Mouse (Mus musculus) midbrain, embryonic 14.5 days (tissue): ENCODE data around the gene Ncor2. TPM values are rescaled to one million over a fixed set of nuclear protein-coding genes. Genes with fewer than 3 reads are reported as not detected.

Source experiments
- ATAC-seq: fragments of 200-750 bp; cut with Nextera tagmentation; 2 replicates; pipeline ENCODE4 v1.8.0; 2017; ENCODE audit warnings: moderate number of reproducible peaks, moderate library complexity; ENCODE audit not compliant: low FRiP score, low TSS enrichment
- DNase-seq: peaks from one replicate; pipeline ENCODE4 v3.0.0-alpha.2; 2015
- H3K27ac ChIP-seq: fragments of 300-500 bp; sonication (generic); replicated peaks from 2 replicates; pipeline ENCODE4 v1.5.1; 2014; ENCODE audit warnings: mild to moderate bottlenecking, low read depth, low read length, moderate library complexity
- H3K27me3 ChIP-seq: fragments of 300-500 bp; sonication (generic); 2 replicates; pipeline ENCODE4 v1.6.1; 2014; ENCODE audit warnings: low read length, control low read depth, mixed read lengths; ENCODE audit not compliant: control insufficient read depth, insufficient read depth
- H3K36me3 ChIP-seq: fragments of 300-500 bp; sonication (generic); 2 replicates; pipeline ENCODE4 v1.6.1; 2014; ENCODE audit warnings: low read length, control low read depth; ENCODE audit not compliant: control insufficient read depth, insufficient read depth
- H3K4me1 ChIP-seq: fragments of 300-500 bp; sonication (generic); 2 replicates; pipeline ENCODE4 v1.6.1; 2014; ENCODE audit warnings: mild to moderate bottlenecking, antibody characterized with exemption, low read length, control low read depth; ENCODE audit not compliant: control insufficient read depth, insufficient read depth
- H3K4me2 ChIP-seq: fragments of 300-500 bp; sonication (generic); 2 replicates; pipeline ENCODE4 v1.6.1; 2014; ENCODE audit warnings: mild to moderate bottlenecking, low read length, moderate library complexity
- H3K4me3 ChIP-seq: fragments of 300-500 bp; sonication (generic); replicated peaks from 2 replicates; pipeline ENCODE4 v1.5.1; 2014; ENCODE audit warnings: low read depth, low read length
- H3K9ac ChIP-seq: fragments of 300-500 bp; sonication (generic); replicated peaks from 2 replicates; pipeline ENCODE4 v1.6.1; 2014; ENCODE audit warnings: mild to moderate bottlenecking, low read length, moderate library complexity
- H3K9me3 ChIP-seq: fragments of 300-500 bp; sonication (generic); 2 replicates; pipeline ENCODE4 v1.6.1; 2016; ENCODE audit warnings: low read length, control low read depth, mixed read lengths; ENCODE audit not compliant: control insufficient read depth
- WGBS: fragments of 180-500 bp; shearing (Covaris S2); extraction: QIAGEN DNeasy Blood & Tissue Kit; methylation state at CpG from one replicate; pipeline ENCODE4 v1.1.7; 2014; 5-methylcytosine and 5-hydroxymethylcytosine counted together
- polyA plus RNA-seq: library from polyadenylated mRNA; unstranded; fragments of >200 nt; fragmentation: Nextera tagmentation; extraction: Ambion mirVana; gene quantifications from 2 replicates; pipeline ENCODE4 v1.2.1, GENCODE M21; 2014

Gene Ncor2
- polyA plus RNA-seq, 1 experiment from 2014 or later = 23.7 TPM

DNA sequence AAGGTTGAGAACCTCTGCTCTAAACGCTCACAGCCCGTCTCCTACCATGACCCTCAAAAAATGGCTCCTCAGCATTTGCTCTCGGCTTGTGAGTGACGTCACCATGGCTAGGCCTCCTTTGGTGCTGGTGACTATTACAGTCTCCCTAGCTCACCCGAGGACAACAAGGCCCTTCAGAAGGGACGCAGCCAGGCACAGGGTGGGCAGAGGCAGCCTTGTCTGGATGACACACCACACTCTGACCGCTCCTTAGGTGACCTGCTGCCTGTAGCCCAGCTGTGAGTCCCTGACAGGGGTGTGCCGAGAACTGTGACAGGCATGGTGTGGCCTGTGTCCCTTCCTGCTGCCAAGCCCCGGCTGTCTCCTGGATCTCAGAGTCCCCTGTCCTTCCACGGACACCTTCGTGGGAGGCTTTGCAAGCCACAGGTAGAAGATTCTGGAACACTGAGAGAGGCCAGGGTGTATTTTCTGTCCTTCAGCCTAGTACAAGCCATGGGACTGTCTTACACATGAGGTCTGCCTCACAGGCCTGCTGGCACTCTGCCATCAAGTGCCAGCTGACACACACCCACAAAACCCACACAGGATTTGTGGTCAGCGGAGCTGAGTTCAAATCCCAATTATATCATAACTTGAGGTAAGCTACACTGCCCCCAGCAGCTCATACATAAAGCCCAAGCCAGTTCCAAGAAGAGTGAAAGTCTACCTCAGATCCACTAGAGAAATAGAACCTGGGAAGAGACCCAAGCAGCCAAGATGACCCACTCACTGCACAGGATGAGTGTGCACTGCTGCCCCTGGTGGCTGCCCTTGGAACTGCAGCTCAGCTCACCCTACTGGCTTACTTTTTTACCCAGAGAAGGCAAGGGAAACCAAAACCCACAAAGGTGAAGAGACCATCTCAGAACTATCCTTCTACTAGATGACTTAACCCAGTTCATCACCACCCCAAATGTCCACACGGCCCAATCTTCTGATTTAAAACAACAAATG lies 112.2 kb downstream of the Ncor2 start:
- Histone ChIP-seq H3K4me2 (no peak overlapping the region), H3K36me3 (peaks cover 46% of the 10 kb centered on the region), H3K27ac (no peak overlapping the region), H3K27me3 (no peaks in the 10 kb centered on the region), H3K9me3 (no peaks in the 10 kb centered on the region), H3K4me3 (no peak overlapping the region), H3K4me1 (peaks cover 10% of the 10 kb centered on the region; the same call in 1 of the 2 replicates), H3K9ac (no peak overlapping the region)
- DNase-seq (peak; percentile 74), ATAC-seq (0 out of 2 replicates have a peak, but pooled peaks have one; percentile 7)
- 94% methylated on average over 13 of the region's 13 CpGs for WGBS

DNA sequence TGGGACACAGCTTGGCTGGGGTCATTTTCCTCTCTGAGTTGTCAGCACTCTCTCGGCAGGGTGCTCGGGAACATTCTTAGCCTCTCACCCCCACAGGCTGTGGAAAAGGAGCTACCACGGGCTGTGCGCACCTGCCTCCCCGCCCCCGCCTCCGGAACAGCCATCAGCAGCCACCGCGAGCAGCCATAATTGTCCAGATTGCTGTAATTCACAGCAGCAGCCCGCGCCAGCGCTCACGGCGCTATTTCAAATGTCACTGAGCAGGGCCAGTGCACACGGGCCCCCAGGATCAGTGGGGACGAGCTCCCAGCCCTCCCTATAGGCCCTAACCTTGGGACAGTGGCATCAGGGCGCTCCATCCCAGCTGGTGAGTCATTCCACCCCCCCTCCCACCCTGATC lies 116.0 kb downstream of the Ncor2 start:
- H3K36me3 ChIP-seq = peaks cover 38% of the 10 kb centered on the region
- no peaks in the 10 kb centered on the region for H3K9me3 ChIP-seq
- peak overlapping the region; percentile 64 for H3K27ac ChIP-seq
- DNase-seq (peak; percentile 53), ATAC-seq (no peak)
- H3K4me3 ChIP-seq = no peak overlapping the region
- 0 out of 2 replicates have a peak overlapping the region, but pooled peaks have one; percentile 9 for H3K9ac ChIP-seq
- H3K27me3 ChIP-seq = no peaks in the 10 kb centered on the region
- H3K4me2 ChIP-seq = no peak overlapping the region
- WGBS = 58% methylated on average over 17 of the region's 17 CpGs
- peaks cover 22% of the 10 kb centered on the region for H3K4me1 ChIP-seq

DNA sequence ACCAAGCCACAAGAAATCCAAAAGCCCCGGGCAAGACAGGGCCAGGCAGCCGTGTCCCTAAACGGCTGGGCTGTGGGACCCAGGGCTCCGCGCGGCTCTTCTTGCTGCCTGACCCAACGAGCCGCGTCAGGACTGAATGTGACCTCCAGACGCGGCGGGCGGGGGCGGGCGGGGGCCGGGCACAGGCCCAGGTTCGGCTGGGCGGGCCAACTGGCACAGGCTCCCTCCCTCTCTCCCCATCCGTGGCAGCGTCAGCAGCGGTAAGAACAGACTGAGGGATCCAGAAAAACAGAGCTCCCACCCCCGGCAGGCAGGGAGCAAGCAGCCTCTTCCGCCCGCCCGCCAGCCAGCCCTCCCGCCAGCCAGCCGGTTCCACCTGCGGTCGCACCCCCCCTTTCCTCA lies 120.8 kb downstream of the Ncor2 start:
- Histone ChIP-seq H3K9me3 (no peaks in the 10 kb centered on the region), H3K27ac (peak overlapping the region; percentile 76), H3K4me3 (peak overlapping the region; percentile 28), H3K4me1 (peaks cover 44% of the 10 kb centered on the region), H3K27me3 (no peaks in the 10 kb centered on the region), H3K9ac (peak overlapping the region; percentile 48), H3K4me2 (peak overlapping the region; percentile 64), H3K36me3 (0 out of 2 replicates have a peak, but pooled peaks cover 5% of the 10 kb centered on the region)
- DNase-seq (peak; percentile 70), ATAC-seq (peak; percentile 25; the same call in 1 of the 2 replicates)
- 2% methylated on average over 29 of the region's 29 CpGs for WGBS

DNA sequence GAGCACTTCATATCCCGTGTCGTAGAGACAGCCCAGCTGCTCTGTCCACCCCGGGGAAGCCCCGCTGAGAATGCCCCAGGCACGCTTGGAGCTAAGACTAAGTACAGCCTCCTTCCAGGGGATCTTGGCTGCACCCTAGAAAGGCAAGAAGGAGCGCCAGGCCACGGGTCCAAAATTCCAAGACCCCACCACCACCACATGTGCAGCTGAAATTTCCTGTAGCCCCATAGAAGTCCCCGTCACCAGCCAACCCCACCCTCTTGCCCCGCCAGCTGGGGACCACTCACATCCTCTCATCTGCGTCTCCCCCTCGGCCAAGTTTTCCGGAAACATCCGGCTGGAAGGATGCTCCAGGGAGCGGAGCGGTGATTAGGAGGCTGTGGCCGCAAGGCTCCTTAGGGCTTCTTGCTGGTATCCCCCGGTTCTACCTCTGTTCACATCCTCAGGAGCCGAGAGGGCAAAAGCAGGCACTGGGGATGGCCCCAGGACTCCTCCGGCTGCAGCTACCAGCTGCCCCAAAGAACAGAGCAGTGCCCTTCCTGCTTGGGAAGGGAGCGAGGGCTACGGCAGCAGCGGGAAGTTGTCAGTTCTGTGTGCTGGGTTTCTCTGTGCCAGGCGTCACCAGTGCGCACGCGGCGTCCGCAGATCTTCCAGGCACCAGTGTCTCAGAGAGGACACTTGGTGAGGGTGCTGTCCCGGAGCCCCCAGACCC lies 121.3 kb downstream of the Ncor2 start:
- Histone ChIP-seq H3K4me1 (peaks cover 41% of the 10 kb centered on the region), H3K27me3 (no peaks in the 10 kb centered on the region), H3K9ac (peak overlapping the region; percentile 48), H3K36me3 (0 out of 2 replicates have a peak, but pooled peaks cover 5% of the 10 kb centered on the region), H3K27ac (peak overlapping the region; percentile 76), H3K4me3 (peak overlapping the region; percentile 28), H3K4me2 (peak overlapping the region; percentile 64), H3K9me3 (no peaks in the 10 kb centered on the region)
- no peak; the same call in 1 of the 2 replicates for ATAC-seq
- WGBS = 9% methylated on average over 29 of the region's 29 CpGs
- peak; percentile 68 for DNase-seq

DNA sequence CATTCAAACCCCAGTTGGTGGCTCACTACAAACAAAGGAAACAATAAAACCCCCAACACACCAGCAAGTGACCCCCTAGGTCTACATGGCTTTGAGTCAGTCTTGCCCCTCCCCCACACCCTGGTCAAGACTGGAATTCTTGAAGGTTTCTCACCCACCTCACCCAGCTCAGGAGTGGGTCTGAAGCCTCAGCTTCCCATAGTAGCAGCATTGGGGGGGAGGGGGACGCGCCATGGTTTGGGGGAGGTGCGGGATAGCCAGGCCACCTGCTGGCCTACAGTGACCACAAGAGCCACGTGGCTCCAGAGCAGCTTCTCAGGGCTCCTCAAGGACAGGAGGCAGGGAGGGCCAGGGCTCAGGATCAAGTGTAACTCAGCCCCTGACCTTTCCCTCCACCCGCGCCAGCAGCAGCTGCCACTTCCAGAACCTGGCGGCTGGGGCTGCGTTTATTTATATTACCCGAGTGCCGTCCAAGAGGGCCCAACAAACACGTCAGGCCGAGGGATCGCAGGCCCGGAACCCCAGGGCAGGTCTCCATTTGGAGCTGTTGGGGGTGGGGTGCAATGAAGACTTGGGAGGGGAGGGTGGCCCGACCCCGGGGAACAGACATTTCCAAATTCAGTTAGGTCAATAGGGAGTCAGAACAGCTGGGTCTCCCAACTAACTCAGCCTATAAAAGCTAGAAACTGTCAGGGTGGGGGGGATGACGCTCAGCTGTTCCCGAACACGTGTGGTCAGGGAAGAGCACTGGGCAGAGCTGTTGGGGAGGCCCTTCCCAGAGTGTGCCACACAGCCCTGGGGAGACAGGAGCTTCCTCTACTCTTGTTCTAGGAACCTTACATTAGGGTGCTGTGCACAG lies 122.1 kb downstream of the Ncor2 start:
- Histone ChIP-seq H3K9me3 (no peaks in the 10 kb centered on the region), H3K4me2 (peak overlapping the region; percentile 64), H3K27me3 (no peaks in the 10 kb centered on the region), H3K4me1 (peaks cover 41% of the 10 kb centered on the region), H3K27ac (no peak overlapping the region), H3K4me3 (no peak overlapping the region), H3K9ac (peak overlapping the region; percentile 48; the same call in 1 of the 2 replicates), H3K36me3 (0 out of 2 replicates have a peak, but pooled peaks cover 5% of the 10 kb centered on the region)
- DNase-seq (peak; percentile 44), ATAC-seq (no peak)
- 5% methylated on average over 19 of the region's 19 CpGs for WGBS

DNA sequence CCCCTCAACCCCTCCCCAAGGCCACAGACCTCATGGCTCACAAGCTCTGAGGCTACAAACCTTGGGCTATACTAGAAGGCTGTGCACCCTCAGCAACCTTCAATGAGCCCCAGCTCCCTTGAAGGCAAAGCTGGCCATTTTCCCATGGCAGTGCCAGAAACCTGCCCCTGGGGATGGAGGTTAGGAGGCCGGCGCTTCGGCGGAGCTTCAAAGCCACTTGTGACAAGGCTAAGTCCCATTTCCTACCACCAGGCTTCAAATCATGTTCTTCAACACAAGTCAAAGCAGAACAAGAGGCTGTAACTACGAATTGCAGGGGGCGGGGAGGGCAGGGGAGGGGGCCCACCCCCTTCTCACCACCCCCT lies 122.7 kb downstream of the Ncor2 start:
- Histone ChIP-seq H3K4me1 (peaks cover 41% of the 10 kb centered on the region), H3K4me2 (no peak overlapping the region), H3K9ac (no peak overlapping the region), H3K4me3 (no peak overlapping the region), H3K27ac (no peak overlapping the region), H3K27me3 (no peaks in the 10 kb centered on the region), H3K36me3 (peaks cover 6% of the 10 kb centered on the region; the same call in 1 of the 2 replicates), H3K9me3 (no peaks in the 10 kb centered on the region)
- no peak for ATAC-seq
- WGBS = 11% methylated on average over 6 of the region's 6 CpGs
- DNase-seq = peak; percentile 56

DNA sequence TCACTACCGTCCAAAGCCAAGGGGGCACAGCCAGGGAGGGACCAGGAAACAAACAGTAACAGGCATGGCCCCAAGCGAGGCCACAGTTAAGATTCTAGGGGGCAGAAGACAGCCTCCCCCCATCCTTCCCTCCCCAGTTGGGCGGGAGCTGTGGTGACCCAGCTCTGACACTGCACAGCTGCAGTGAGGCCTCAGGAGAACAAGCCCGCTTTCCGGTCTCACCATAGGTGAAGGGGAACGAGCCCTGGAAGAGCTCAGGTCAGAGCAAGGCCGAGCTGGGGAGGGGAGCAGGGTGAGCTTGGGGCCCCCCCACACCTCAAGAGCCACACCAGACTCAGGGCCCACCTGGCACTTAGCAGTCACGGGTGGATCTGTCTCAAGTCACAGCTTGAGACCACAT lies 123.1 kb downstream of the Ncor2 start:
- ATAC-seq (no peak), DNase-seq (no peak)
- no peak overlapping the region for H3K27ac ChIP-seq
- no peaks in the 10 kb centered on the region for H3K9me3 ChIP-seq
- 61% methylated on average over 8 of the region's 8 CpGs for WGBS
- no peak overlapping the region for H3K9ac ChIP-seq
- H3K36me3 ChIP-seq = peaks cover 10% of the 10 kb centered on the region
- no peaks in the 10 kb centered on the region for H3K27me3 ChIP-seq
- H3K4me2 ChIP-seq = no peak overlapping the region
- peaks cover 41% of the 10 kb centered on the region for H3K4me1 ChIP-seq
- no peak overlapping the region for H3K4me3 ChIP-seq

DNA sequence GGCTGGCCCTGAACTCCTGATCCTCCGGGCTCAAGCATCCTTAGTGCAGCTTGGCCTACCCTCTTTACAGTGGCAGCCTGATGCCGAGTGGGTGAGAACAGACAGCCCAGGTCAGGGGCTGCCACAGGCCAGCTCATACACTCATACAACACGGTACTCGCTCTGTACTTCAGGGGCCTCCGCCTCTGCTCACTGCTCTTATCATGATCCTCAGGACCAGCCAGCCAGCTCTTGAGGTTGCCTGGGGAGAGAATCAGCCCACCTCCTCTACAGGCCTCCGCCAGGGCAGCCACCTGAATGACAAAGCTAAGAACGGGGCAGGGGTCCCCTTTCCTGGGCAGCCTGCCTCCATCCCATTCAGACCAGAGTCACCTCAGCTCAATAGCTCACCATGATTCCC lies 125.4 kb downstream of the Ncor2 start:
- 81% methylated on average over 7 of the region's 7 CpGs for WGBS
- no peak overlapping the region for H3K4me2 ChIP-seq
- no peak overlapping the region for H3K4me3 ChIP-seq
- H3K27ac ChIP-seq = no peak overlapping the region
- ATAC-seq = no peak
- H3K27me3 ChIP-seq = no peaks in the 10 kb centered on the region
- H3K9me3 ChIP-seq = no peaks in the 10 kb centered on the region
- peaks cover 33% of the 10 kb centered on the region for H3K36me3 ChIP-seq
- no peak for DNase-seq
- peaks cover 29% of the 10 kb centered on the region for H3K4me1 ChIP-seq
- no peak overlapping the region for H3K9ac ChIP-seq
